Comparison of ENCODE assay signal across 25 mouse cellular contexts in the genomic region with DNA sequence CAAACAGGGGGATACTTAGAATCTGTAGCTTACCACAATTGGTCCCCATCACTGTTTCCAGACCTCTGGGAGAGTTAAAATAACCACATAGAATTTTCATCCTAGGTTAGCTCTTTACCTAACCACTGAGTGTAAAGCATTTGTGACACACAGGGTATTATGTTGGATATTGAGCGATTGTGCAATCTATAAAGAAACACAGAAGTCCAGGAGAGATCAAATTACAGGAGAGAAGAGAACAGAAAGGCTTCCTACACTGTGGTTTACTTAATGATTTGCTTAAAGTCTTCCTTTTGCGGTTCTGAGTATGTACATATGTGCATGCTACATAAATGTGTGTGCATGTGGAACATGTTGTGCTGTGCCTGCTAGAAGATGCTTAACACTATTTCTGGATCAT.
DNase-seq lines count a peak whose midpoint lies in the region; ATAC-seq and TF ChIP-seq lines count a peak whose summit lies in the region.
"Had no signal": no experiment of that assay in that cellular context is flagged by ENCODE, and none has a peak within 500 bp of the region (broad histone marks: within the 10 kb centered on the region; RNA-seq: fewer than 3 reads in every experiment).

No protein-coding gene starts in this region.

- TF ChIP-seq EP300 in lung, postnatal 0 days (IDR thresholded peaks at IDR 0.05) = no peak

- TF ChIP-seq CTCF in lung, postnatal 0 days (IDR thresholded peaks at IDR 0.05) = no peak
- no peak for TF ChIP-seq CTCF in C2C12 (IDR thresholded peaks at IDR 0.05; ENCODE audit: control insufficient read depth, insufficient read depth, insufficient read length)
- TF ChIP-seq CTCF in intestine, postnatal 0 days (IDR thresholded peaks at IDR 0.05; ENCODE audit: low read depth) = no peak

- no peak overlapping the region for H3K4me3 ChIP-seq in lung, postnatal 0 days (ENCODE audit: low read depth, low read length)
- no peak overlapping the region for H3K4me3 ChIP-seq in C2C12 (ENCODE audit: insufficient read depth, poor library complexity, severe bottlenecking)
- H3K4me3 ChIP-seq in embryonic facial prominence, embryonic 15.5 days (replicated peaks) = no peak overlapping the region
- H3K4me3 ChIP-seq in intestine, embryonic 16.5 days (ENCODE audit: low read length) = no peak overlapping the region
- H3K4me3 ChIP-seq in intestine, postnatal 0 days (ENCODE audit: low read depth, low read length) = no peak overlapping the region
- H3K4me3 ChIP-seq: embryonic facial prominence, embryonic 12.5 days; erythroblast, embryonic 14.5 days; forebrain, embryonic 10.5 days; forebrain, embryonic 12.5 days had no signal

- no peaks in the 10 kb centered on the region for H3K27me3 ChIP-seq in lung, postnatal 0 days (replicated peaks; ENCODE audit: insufficient read depth, low read length)
- H3K27me3 ChIP-seq in C2C12 (ENCODE audit: control insufficient read depth, insufficient read depth, insufficient read length) = no peaks in the 10 kb centered on the region
- H3K27me3 ChIP-seq in embryonic facial prominence, embryonic 15.5 days = no peaks in the 10 kb centered on the region
- H3K27me3 ChIP-seq in intestine, embryonic 16.5 days (replicated peaks; ENCODE audit: control insufficient read depth, insufficient read depth, low read length) = no peaks in the 10 kb centered on the region
- H3K27me3 ChIP-seq in intestine, postnatal 0 days (replicated peaks; ENCODE audit: control insufficient read depth, insufficient read depth, low read length) = no peaks in the 10 kb centered on the region
- H3K27me3 ChIP-seq: embryonic facial prominence, embryonic 12.5 days; forebrain, embryonic 12.5 days had no signal

- no peaks in the 10 kb centered on the region for H3K79me3 ChIP-seq in C2C12 (ENCODE audit: low read depth)

- H3K4me2 ChIP-seq in lung, postnatal 0 days (replicated peaks; ENCODE audit: low read depth, low read length) = no peak overlapping the region
- no peak overlapping the region for H3K4me2 ChIP-seq in embryonic facial prominence, embryonic 15.5 days (replicated peaks)
- no peak overlapping the region for H3K4me2 ChIP-seq in intestine, embryonic 16.5 days (ENCODE audit: low read depth, low read length)
- H3K4me2 ChIP-seq in intestine, postnatal 0 days (replicated peaks; ENCODE audit: low read depth) = no peak overlapping the region
- H3K4me2 ChIP-seq: embryonic facial prominence, embryonic 12.5 days; forebrain, embryonic 12.5 days had no signal

- WGBS in lung, postnatal 0 days = 46% methylated on average over 2 of the region's 2 CpGs
- 45% methylated on average over 2 of the region's 2 CpGs for WGBS in embryonic facial prominence, embryonic 15.5 days
- 65% methylated on average over 2 of the region's 2 CpGs for WGBS in intestine, embryonic 16.5 days
- WGBS in intestine, postnatal 0 days = 62% methylated on average over 2 of the region's 2 CpGs

- H3K79me2 ChIP-seq in C2C12 (ENCODE audit: control insufficient read depth, insufficient read depth) = no peaks in the 10 kb centered on the region

- H3K4me1 ChIP-seq in lung, postnatal 0 days (ENCODE audit: insufficient read depth, low read depth, low read length) = no peaks in the 10 kb centered on the region
- H3K4me1 ChIP-seq in embryonic facial prominence, embryonic 15.5 days = 0 out of 2 replicates have a peak, but pooled peaks cover 2% of the 10 kb centered on the region
- H3K4me1 ChIP-seq in intestine, embryonic 16.5 days (ENCODE audit: control insufficient read depth, insufficient read depth, low read length) = 0 out of 2 replicates have a peak, but pooled peaks cover 2% of the 10 kb centered on the region
- no peaks in the 10 kb centered on the region for H3K4me1 ChIP-seq in intestine, postnatal 0 days (replicated peaks; ENCODE audit: control insufficient read depth, insufficient read depth, low read length)
- H3K4me1 ChIP-seq: forebrain, embryonic 10.5 days; forebrain, embryonic 12.5 days had no signal

- no peaks in the 10 kb centered on the region for H3K36me3 ChIP-seq in lung, postnatal 0 days (ENCODE audit: insufficient read depth, low read length)
- H3K36me3 ChIP-seq in C2C12 (ENCODE audit: control insufficient read depth, insufficient read depth) = no peaks in the 10 kb centered on the region
- H3K36me3 ChIP-seq in embryonic facial prominence, embryonic 15.5 days = no peaks in the 10 kb centered on the region
- H3K36me3 ChIP-seq in intestine, embryonic 16.5 days (ENCODE audit: control insufficient read depth, insufficient read depth, low read length) = no peaks in the 10 kb centered on the region
- H3K36me3 ChIP-seq in intestine, postnatal 0 days (ENCODE audit: control insufficient read depth, insufficient read depth) = no peaks in the 10 kb centered on the region
- H3K36me3 ChIP-seq: embryonic facial prominence, embryonic 12.5 days; forebrain, embryonic 10.5 days; forebrain, embryonic 12.5 days had no signal

- no peak overlapping the region for H3K9ac ChIP-seq in lung, postnatal 0 days (replicated peaks; ENCODE audit: low read depth)
- H3K9ac ChIP-seq in embryonic facial prominence, embryonic 15.5 days = no peak overlapping the region
- no peak overlapping the region for H3K9ac ChIP-seq in intestine, embryonic 16.5 days (ENCODE audit: low read depth, low read length)
- H3K9ac ChIP-seq in intestine, postnatal 0 days (ENCODE audit: low read depth, low read length) = no peak overlapping the region
- H3K9ac ChIP-seq: embryonic facial prominence, embryonic 12.5 days; forebrain, embryonic 12.5 days had no signal

- no peaks in the 10 kb centered on the region for H3K9me3 ChIP-seq in lung, postnatal 0 days (ENCODE audit: low read length)
- no peaks in the 10 kb centered on the region for H3K9me3 ChIP-seq in embryonic facial prominence, embryonic 15.5 days (replicated peaks)
- no peaks in the 10 kb centered on the region for H3K9me3 ChIP-seq in intestine, embryonic 16.5 days (ENCODE audit: control insufficient read depth, low read length)
- H3K9me3 ChIP-seq in intestine, postnatal 0 days (ENCODE audit: control insufficient read depth) = no peaks in the 10 kb centered on the region
- H3K9me3 ChIP-seq: embryonic facial prominence, embryonic 12.5 days; forebrain, embryonic 10.5 days; forebrain, embryonic 12.5 days had no signal

- no peak for ATAC-seq in lung, postnatal 0 days
- ATAC-seq in embryonic facial prominence, embryonic 15.5 days (ENCODE audit: insufficient number of reproducible peaks, low FRiP score, low TSS enrichment, low read depth) = peak; percentile 29; the same call in 1 of the 2 replicates
- no peak for ATAC-seq in intestine, embryonic 16.5 days
- no peak for ATAC-seq in intestine, postnatal 0 days
- ATAC-seq: forebrain, embryonic 14.5 days; forebrain, embryonic 16.5 days had no signal

- H3ac ChIP-seq in C2C12 (ENCODE audit: control insufficient read depth, insufficient read length, low read depth) = no peak overlapping the region

- peak; percentile 17 for DNase-seq in lung, postnatal 0 days (ENCODE audit: low spot score)
- no peak for DNase-seq in lung, postnatal 4 days
- peak; percentile 21 for DNase-seq in 3T3-L1 (ENCODE audit: low read depth, low spot score)
- DNase-seq in gastrocnemius, postnatal 25 days = no peak
- DNase-seq: adrenal gland, adult 2 months; adrenal gland, postnatal 10 days; adrenal gland, postnatal 25 days; B cell, adult 2 months; cerebellum, adult 11 months; cerebellum, adult 18-20 months; cerebellum, adult 8-10 months; cerebellum, adult 9-11 months; cerebellum, postnatal 14 days; cerebellum, postnatal 36 days; embryo, embryonic 11 days had no signal

- H3K27ac ChIP-seq in lung, postnatal 0 days (ENCODE audit: low read length) = no peak overlapping the region
- H3K27ac ChIP-seq in embryonic facial prominence, embryonic 15.5 days (replicated peaks) = no peak overlapping the region
- H3K27ac ChIP-seq in intestine, embryonic 16.5 days (ENCODE audit: low read length) = no peak overlapping the region
- H3K27ac ChIP-seq in intestine, postnatal 0 days (ENCODE audit: low read depth, low read length) = no peak overlapping the region
- H3K27ac ChIP-seq: embryonic facial prominence, embryonic 12.5 days; forebrain, embryonic 10.5 days; forebrain, embryonic 12.5 days had no signal

TF ChIP-seq in C2C12, 6 proteins besides CTCF, POLR2A, EP300 and RAD21:
- peak; percentile 92 for TF ChIP-seq CEBPB (IDR thresholded peaks at IDR 0.05; ENCODE audit: low read depth)
- no peak for TF ChIP-seq MYOD1 (IDR thresholded peaks at IDR 0.05; ENCODE audit: control insufficient read depth, insufficient read length, low read depth)

Comparison
In these comparisons a context has a peak if more than half of its experiments do, and no peak if none do; other contexts are left out.
1. DNase-seq: peak in lung, postnatal 0 days (single experiment) and 3T3-L1 (single experiment); none in lung, postnatal 4 days (0 of 2) and gastrocnemius, postnatal 25 days (single experiment).